Mouse (Mus musculus) lung, postnatal 0 days (tissue): ENCODE measurements at regions not wholly inside any gene's neighbourhood (a gene's known extent, or its start where the extent isn't known, plus 50 kb on each side); places are given as distances from the start of the nearest gene placed in this dataset.
A peak's percentile ranks its signal among the peaks of the same experiment; 100 is the strongest.

Experiments
- ATAC-seq: fragments of 200-750 bp; cut with Nextera tagmentation; 2 replicates; pipeline ENCODE4 v1.8.0; 2017; ENCODE audit warnings: moderate library complexity
- DNase-seq: peaks from one replicate; pipeline ENCODE4 v3.0.0-alpha.2; 2016; ENCODE audit warnings: low spot score
- H3K27ac ChIP-seq: fragments of 300-500 bp; sonication (generic); 2 replicates; pipeline ENCODE4 v1.5.1; 2014; ENCODE audit warnings: antibody characterized with exemption, mild to moderate bottlenecking, low read length, mixed read lengths
- H3K27me3 ChIP-seq: fragments of 300-500 bp; sonication (generic); replicated peaks from 2 replicates; pipeline ENCODE4 v1.6.1; 2014; ENCODE audit warnings: low read length, mixed read lengths; ENCODE audit not compliant: insufficient read depth
- H3K36me3 ChIP-seq: fragments of 300-500 bp; sonication (generic); 2 replicates; pipeline ENCODE4 v1.6.1; 2014; ENCODE audit warnings: low read length, mixed read lengths; ENCODE audit not compliant: insufficient read depth
- H3K4me1 ChIP-seq: fragments of 300-500 bp; sonication (generic); 2 replicates; pipeline ENCODE4 v1.6.1; 2014; ENCODE audit warnings: antibody characterized with exemption, low read depth, low read length, mixed read lengths; ENCODE audit not compliant: insufficient read depth
- H3K4me2 ChIP-seq: fragments of 300-500 bp; sonication (generic); replicated peaks from 2 replicates; pipeline ENCODE4 v1.6.1; 2014; ENCODE audit warnings: low read depth, mild to moderate bottlenecking, low read length, moderate library complexity, mixed read lengths
- H3K4me3 ChIP-seq: fragments of 300-500 bp; sonication (generic); 2 replicates; pipeline ENCODE4 v1.5.1; 2014; ENCODE audit warnings: low read depth, low read length
- H3K9ac ChIP-seq: fragments of 300-500 bp; sonication (generic); replicated peaks from 2 replicates; pipeline ENCODE4 v1.6.1; 2014; ENCODE audit warnings: low read depth, mild to moderate bottlenecking
- H3K9me3 ChIP-seq: fragments of 300-500 bp; sonication (generic); 2 replicates; pipeline ENCODE4 v1.6.1; 2016; ENCODE audit warnings: low read length, mixed read lengths
- CTCF ChIP-seq: IDR thresholded peaks from 2 replicates; pipeline ENCODE4 v1.5.1; 2016; ENCODE audit warnings: antibody characterized with exemption, mild to moderate bottlenecking
- EP300 ChIP-seq: IDR thresholded peaks from 2 replicates; pipeline ENCODE4 v1.6.1; 2016; ENCODE audit warnings: antibody characterized with exemption, mild to moderate bottlenecking, control low read depth
- WGBS: fragments of 180-500 bp; shearing (Covaris S2); extraction: QIAGEN DNeasy Blood & Tissue Kit; methylation state at CpG from one replicate; pipeline ENCODE4 v1.1.7; 2014; 5-methylcytosine and 5-hydroxymethylcytosine counted together

GRCm38 (mm10) chr16:12890545-12890944, 218.9 kb upstream of the Ercc4 start:
- no peak overlapping the region for H3K4me2 ChIP-seq
- no peak overlapping the region for H3K4me3 ChIP-seq
- H3K27ac ChIP-seq: no peak overlapping the region
- no peak overlapping the region for H3K9ac ChIP-seq
- no peak for ATAC-seq
- WGBS: 50% methylated on average over 3 of the region's 3 CpGs
- no peaks in the 10 kb centered on the region for H3K9me3 ChIP-seq
- H3K36me3 ChIP-seq: no peaks in the 10 kb centered on the region
- no peak for DNase-seq
- peaks cover 3% of the 10 kb centered on the region; the same call in 1 of the 2 replicates for H3K4me1 ChIP-seq
- TF ChIP-seq CTCF (no peak), EP300 (no peak)
- H3K27me3 ChIP-seq: no peaks in the 10 kb centered on the region

GRCm38 (mm10) chr16:12892658-12893305, 216.7 kb upstream of the Ercc4 start:
- no peak for TF ChIP-seq EP300
- no peak for TF ChIP-seq CTCF
- DNase-seq: no peak
- no peak overlapping the region for H3K4me2 ChIP-seq
- ATAC-seq: no peak
- H3K4me1 ChIP-seq: no peaks in the 10 kb centered on the region
- H3K27ac ChIP-seq: no peak overlapping the region
- H3K9me3 ChIP-seq: no peaks in the 10 kb centered on the region
- 66% methylated on average over 7 of the region's 7 CpGs for WGBS
- no peak overlapping the region for H3K4me3 ChIP-seq
- H3K36me3 ChIP-seq: no peaks in the 10 kb centered on the region
- H3K9ac ChIP-seq: no peak overlapping the region
- H3K27me3 ChIP-seq: no peaks in the 10 kb centered on the region

- no peak overlapping the region for H3K4me2 ChIP-seq
- no peak overlapping the region for H3K27ac ChIP-seq
- no peaks in the 10 kb centered on the region for H3K27me3 ChIP-seq
- WGBS: 64% methylated on average over 1 of the region's 1 CpGs
- no peak for ATAC-seq
- no peaks in the 10 kb centered on the region for H3K9me3 ChIP-seq
- H3K4me3 ChIP-seq: no peak overlapping the region
- H3K36me3 ChIP-seq: no peaks in the 10 kb centered on the region
- DNase-seq: no peak
- no peak for TF ChIP-seq EP300
- TF ChIP-seq CTCF: no peak
- no peak overlapping the region for H3K9ac ChIP-seq
- no peaks in the 10 kb centered on the region for H3K4me1 ChIP-seq
These were observed 212.2 kb upstream of the Ercc4 start for GRCm38 (mm10) chr16:12897267-12897666.

GRCm38 (mm10) chr16:12900670-12901069, 208.8 kb upstream of the Ercc4 start:
- no peak for ATAC-seq
- no peaks in the 10 kb centered on the region for H3K4me1 ChIP-seq
- no peak overlapping the region for H3K27ac ChIP-seq
- no peak overlapping the region for H3K9ac ChIP-seq
- no peak overlapping the region for H3K4me3 ChIP-seq
- TF ChIP-seq EP300: no peak
- TF ChIP-seq CTCF: no peak
- no peaks in the 10 kb centered on the region for H3K36me3 ChIP-seq
- WGBS: 76% methylated on average over 8 of the region's 8 CpGs
- no peaks in the 10 kb centered on the region for H3K27me3 ChIP-seq
- no peaks in the 10 kb centered on the region for H3K9me3 ChIP-seq
- H3K4me2 ChIP-seq: no peak overlapping the region
- no peak for DNase-seq

GRCm38 (mm10) chr16:12901096-12901995, 208.1 kb upstream of the Ercc4 start:
- DNase-seq: peak; percentile 18
- WGBS: 76% methylated on average over 9 of the region's 9 CpGs
- H3K4me1 ChIP-seq: no peaks in the 10 kb centered on the region
- no peak overlapping the region for H3K4me3 ChIP-seq
- no peak overlapping the region for H3K4me2 ChIP-seq
- TF ChIP-seq CTCF: no peak
- TF ChIP-seq EP300: no peak
- H3K27me3 ChIP-seq: no peaks in the 10 kb centered on the region
- no peaks in the 10 kb centered on the region for H3K9me3 ChIP-seq
- H3K36me3 ChIP-seq: no peaks in the 10 kb centered on the region
- no peak for ATAC-seq
- H3K27ac ChIP-seq: no peak overlapping the region
- H3K9ac ChIP-seq: no peak overlapping the region

GRCm38 (mm10) chr16:12901996-12902319, 207.5 kb upstream of the Ercc4 start:
- Histone ChIP-seq H3K27me3 (no peaks in the 10 kb centered on the region), H3K4me1 (no peaks in the 10 kb centered on the region), H3K9ac (no peak overlapping the region), H3K4me2 (no peak overlapping the region), H3K36me3 (no peaks in the 10 kb centered on the region), H3K9me3 (no peaks in the 10 kb centered on the region), H3K4me3 (no peak overlapping the region), H3K27ac (no peak overlapping the region)
- ATAC-seq (no peak), DNase-seq (no peak)
- TF ChIP-seq EP300 (no peak), CTCF (no peak)
